Mouse (Mus musculus) liver, adult 2 months (tissue): ENCODE data around the gene Pml. TPM values are rescaled to one million over a fixed set of nuclear protein-coding genes. Genes with fewer than 3 reads are reported as not detected.

Source experiments
- DNase-seq: peaks from one replicate; pipeline ENCODE4 v3.0.0-alpha.2; 2011; ENCODE audit warnings: low read depth, low spot score; ENCODE audit errors: extremely low read depth
- H3K27ac ChIP-seq: fragments of 200-500 bp; replicated peaks from 2 replicates; pipeline ENCODE4 v1.5.1; 2012; ENCODE audit warnings: low read depth, mild to moderate bottlenecking, control low read depth, inconsistent platforms, low read length; ENCODE audit not compliant: insufficient read depth
- H3K27me3 ChIP-seq: fragments of 200-500 bp; 2 replicates; pipeline ENCODE4 v1.6.1; 2012; ENCODE audit warnings: mild to moderate bottlenecking, moderate library complexity, low read length, inconsistent platforms; ENCODE audit not compliant: control insufficient read depth, insufficient read depth
- H3K36me3 ChIP-seq: fragments of 200-500 bp; 2 replicates; pipeline ENCODE4 v1.6.1; 2012; ENCODE audit warnings: low read length, inconsistent platforms; ENCODE audit not compliant: control insufficient read depth, insufficient read depth
- H3K4me1 ChIP-seq: fragments of 200-500 bp; 2 replicates; pipeline ENCODE4 v1.6.1; 2011; ENCODE audit warnings: low read length; ENCODE audit not compliant: control insufficient read depth, insufficient read depth
- H3K4me3 ChIP-seq: fragments of 200-500 bp; 2 replicates; pipeline ENCODE4 v1.5.1; 2011; ENCODE audit warnings: low read depth, mild to moderate bottlenecking, control low read depth, low read length, moderate library complexity; ENCODE audit not compliant: insufficient read depth
- H3K79me2 ChIP-seq: fragments of 200-500 bp; 2 replicates; pipeline ENCODE4 v1.6.1; 2012; ENCODE audit warnings: inconsistent platforms, mild to moderate bottlenecking, low read length, moderate library complexity; ENCODE audit not compliant: control insufficient read depth, insufficient read depth
- H3K9ac ChIP-seq: fragments of 200-500 bp; 2 replicates; pipeline ENCODE4 v1.6.1; 2012; ENCODE audit warnings: low read depth, mild to moderate bottlenecking, control low read depth, inconsistent platforms, low read length
- CTCF ChIP-seq: fragments of 200-500 bp; IDR thresholded peaks from 2 replicates; pipeline ENCODE4 v1.5.1; 2011; ENCODE audit warnings: low read depth, low read length, control low read depth
- POLR2A ChIP-seq: fragments of 200-500 bp; IDR thresholded peaks from 2 replicates; pipeline ENCODE4 v1.6.1; 2011; ENCODE audit warnings: low read length, control low read depth; ENCODE audit not compliant: insufficient read depth; ENCODE audit errors: extremely low read depth
- WGBS: fragments of 180-500 bp; shearing (Covaris S2); methylation state at CpG from one replicate; pipeline ENCODE4 v1.1.7; 2018; 5-methylcytosine and 5-hydroxymethylcytosine counted together
- polyA plus RNA-seq: library from polyadenylated mRNA; depleted of rRNA; stranded (reverse); fragments of >200 nt; gene quantifications from 2 replicates; pipeline ENCODE4 v1.2.3, GENCODE M21; 2012
- total RNA-seq: library from RNA; depleted of rRNA; stranded (reverse); fragments of >200 nt; gene quantifications from 2 replicates; pipeline ENCODE4 v1.2.3, GENCODE M21; 2014

Pml gene
- total and polyA plus RNA-seq, 2 experiments: 7.4 to 15.2 TPM

DNA sequence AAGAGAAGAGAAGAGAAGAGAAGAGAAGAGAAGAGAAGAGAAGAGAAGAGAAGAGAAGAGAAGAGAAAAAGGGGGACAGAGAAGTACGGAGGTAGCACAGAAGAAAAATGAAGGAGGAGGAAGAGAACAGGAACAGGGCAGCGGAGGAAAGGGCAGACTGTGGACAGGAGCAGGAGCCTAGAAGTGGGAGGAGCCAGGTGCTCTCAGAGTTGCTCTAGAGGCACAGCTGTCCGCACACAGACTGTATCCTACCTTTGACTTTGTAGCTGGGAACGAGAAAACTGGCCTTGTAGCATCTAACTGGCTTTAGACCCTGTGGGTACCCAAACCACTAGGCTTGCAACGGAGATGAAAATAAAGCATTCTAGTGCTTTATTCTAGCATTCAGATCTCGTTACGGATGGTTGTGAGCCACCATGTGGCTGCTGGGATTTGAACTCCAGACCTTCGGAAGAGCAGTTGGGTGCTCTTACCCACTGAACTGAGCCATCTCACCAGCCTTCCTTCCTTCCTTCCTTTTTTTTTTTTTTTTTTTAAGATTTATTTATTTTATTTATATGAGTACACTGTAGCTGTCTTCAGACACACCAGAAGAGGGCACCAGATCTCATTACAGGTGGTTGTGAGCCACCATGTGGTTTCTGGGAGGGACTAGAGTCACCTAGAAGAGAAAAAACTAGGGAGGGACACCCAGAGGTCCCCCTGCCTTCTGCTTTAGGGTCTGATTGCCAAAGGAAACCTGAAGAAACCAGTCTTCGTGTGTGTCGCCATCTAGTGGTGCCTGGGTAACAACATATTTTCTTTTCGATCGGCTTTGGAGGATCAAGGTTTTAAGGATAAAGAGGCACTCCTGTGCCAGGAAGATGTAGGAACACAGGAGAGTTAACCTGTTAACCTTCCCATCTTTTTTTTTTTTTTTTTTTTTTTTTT lies 19.1 kb upstream of the Pml start:
- H3K79me2 ChIP-seq: no peaks in the 10 kb centered on the region
- H3K4me1 ChIP-seq: no peaks in the 10 kb centered on the region
- no peaks in the 10 kb centered on the region for H3K36me3 ChIP-seq
- H3K27me3 ChIP-seq: no peaks in the 10 kb centered on the region
- WGBS: 50% methylated on average over 12 of the region's 12 CpGs
- no peak overlapping the region for H3K4me3 ChIP-seq
- H3K9ac ChIP-seq: no peak overlapping the region
- DNase-seq: peak; percentile 49
- peak; percentile 61 for TF ChIP-seq CTCF
- TF ChIP-seq POLR2A: no peak
- H3K27ac ChIP-seq: no peak overlapping the region

DNA sequence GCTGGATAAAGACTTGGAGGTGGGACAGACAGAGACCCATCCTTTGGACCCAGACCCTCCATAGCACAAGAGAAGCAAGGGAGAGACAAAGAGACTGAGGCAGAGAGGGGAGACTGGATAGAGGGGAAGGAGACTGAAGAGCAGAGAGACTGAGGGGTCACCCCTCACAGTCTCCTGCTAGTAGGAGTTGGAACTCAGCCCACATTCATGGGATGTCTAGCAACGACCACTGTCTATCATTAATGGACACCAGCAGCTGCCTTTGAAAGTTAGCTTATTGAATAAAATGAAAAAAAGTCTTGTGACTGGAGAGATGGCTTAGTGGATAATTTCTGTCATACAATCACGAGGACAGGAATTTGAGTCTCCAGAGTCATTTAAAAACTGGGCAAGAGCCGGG lies 17.5 kb upstream of the Pml start:
- TF ChIP-seq POLR2A: no peak
- TF ChIP-seq CTCF: no peak
- Histone ChIP-seq H3K27ac (no peak overlapping the region), H3K9ac (no peak overlapping the region), H3K4me3 (no peak overlapping the region), H3K27me3 (no peaks in the 10 kb centered on the region), H3K4me1 (no peaks in the 10 kb centered on the region), H3K36me3 (no peaks in the 10 kb centered on the region), H3K79me2 (no peaks in the 10 kb centered on the region)
- DNase-seq: no peak
- 79% methylated on average over 3 of the region's 3 CpGs for WGBS

DNA sequence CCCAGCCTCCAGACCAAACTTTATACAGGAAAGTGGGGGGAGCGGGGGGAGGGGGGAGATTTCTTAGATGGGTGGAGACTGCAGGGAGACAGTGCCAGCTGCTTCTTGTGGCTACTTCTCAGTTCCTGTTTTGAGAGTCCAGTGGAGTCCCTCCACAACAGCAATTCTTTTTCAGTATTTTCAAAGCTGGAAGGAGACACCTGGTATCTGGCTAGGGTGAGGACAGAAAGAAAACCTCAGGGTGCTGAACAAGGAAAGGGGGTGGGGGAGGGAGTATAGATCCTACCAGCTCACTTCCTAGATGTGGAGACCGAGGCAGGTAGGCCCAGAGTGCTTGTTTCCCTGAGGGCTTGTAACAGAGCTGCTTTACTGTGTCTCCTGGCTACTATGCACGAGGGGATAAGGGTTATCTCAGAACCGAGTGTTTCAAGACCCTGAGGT lies 17.0 kb upstream of the Pml start:
- Histone ChIP-seq H3K79me2 (no peaks in the 10 kb centered on the region), H3K9ac (no peak overlapping the region), H3K36me3 (no peaks in the 10 kb centered on the region), H3K27me3 (no peaks in the 10 kb centered on the region), H3K27ac (no peak overlapping the region), H3K4me1 (no peaks in the 10 kb centered on the region), H3K4me3 (no peak overlapping the region)
- no peak for TF ChIP-seq CTCF
- no peak for TF ChIP-seq POLR2A
- no peak for DNase-seq
- WGBS: 50% methylated on average over 4 of the region's 4 CpGs

DNA sequence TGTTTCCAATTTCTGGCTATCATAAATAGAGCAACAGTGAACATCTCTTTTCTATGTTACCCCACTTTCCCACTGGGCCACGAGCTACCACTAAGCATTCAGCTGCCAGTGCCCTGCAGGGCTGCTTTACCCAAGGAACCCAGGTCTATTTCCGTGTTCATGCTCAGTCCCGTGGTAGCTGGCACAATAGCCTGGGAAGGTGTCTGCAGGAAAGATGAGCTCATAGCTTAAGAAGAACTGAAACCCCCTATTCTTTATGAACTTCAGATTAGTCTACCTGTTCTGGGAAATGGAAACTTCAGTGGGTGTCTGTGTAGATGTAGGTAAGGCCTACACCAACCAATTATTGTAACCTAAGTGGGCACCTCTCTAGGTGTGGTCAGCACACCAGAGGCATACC lies 15.8 kb upstream of the Pml start:
- 70% methylated on average over 3 of the region's 3 CpGs for WGBS
- Histone ChIP-seq H3K9ac (no peak overlapping the region), H3K27me3 (no peaks in the 10 kb centered on the region), H3K4me3 (no peak overlapping the region), H3K27ac (no peak overlapping the region), H3K4me1 (no peaks in the 10 kb centered on the region), H3K79me2 (no peaks in the 10 kb centered on the region), H3K36me3 (peaks cover under 1% of the 10 kb centered on the region; the same call in 1 of the 2 replicates)
- no peak for TF ChIP-seq POLR2A
- DNase-seq: no peak

DNA sequence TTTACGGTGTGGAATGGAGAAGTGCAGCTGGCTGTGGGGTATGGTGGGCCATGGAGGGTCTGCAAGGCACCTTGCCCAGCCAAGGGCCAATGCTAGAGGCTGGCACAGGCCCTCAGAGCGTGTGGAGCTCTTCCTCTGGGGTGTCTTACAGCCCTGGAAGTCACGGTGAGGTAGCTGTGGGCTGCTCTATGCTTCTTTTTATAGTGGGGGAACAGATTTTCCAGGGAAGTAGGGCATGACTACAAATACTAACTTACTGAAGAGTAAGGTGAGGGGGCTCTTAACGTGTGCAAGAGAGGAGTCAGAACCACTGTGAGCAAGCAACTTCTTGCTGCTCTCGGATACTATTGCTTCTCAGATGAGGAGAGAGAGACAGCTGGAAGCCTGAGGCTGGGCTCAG lies 12.9 kb upstream of the Pml start:
- TF ChIP-seq POLR2A: no peak
- TF ChIP-seq CTCF: no peak
- 98% methylated on average over 5 of the region's 5 CpGs for WGBS

More for the DNA sequence above, 12.9 kb upstream of the Pml start:
- Histone ChIP-seq H3K9ac (no peak overlapping the region), H3K27ac (no peak overlapping the region), H3K27me3 (no peaks in the 10 kb centered on the region), H3K4me1 (no peaks in the 10 kb centered on the region), H3K36me3 (peaks cover 1% of the 10 kb centered on the region; the same call in 1 of the 2 replicates), H3K4me3 (no peak overlapping the region), H3K79me2 (no peaks in the 10 kb centered on the region)
- no peak for DNase-seq
